Mouse (Mus musculus): ENCODE measurements around the gene Gm19935.

Gm19935 gene

GRCm38 (mm10) chr8:90817293-90817692, at the start of gene Gm19935:
Gene Gm19935 (minus strand): TSS chr8:90817393.
- no peak for DNase-seq

- DNase-seq, result no peak
Measured at GRCm38 (mm10) chr8:90862038-90862437, 44.8 kb upstream of the Gm19935 start.

GRCm38 (mm10) chr8:90861266-90861944, 44.2 kb upstream of the Gm19935 start:
- peak; percentile 54 for DNase-seq

GRCm38 (mm10) chr8:90858071-90858470, 40.9 kb upstream of the Gm19935 start:
- no peak for DNase-seq

GRCm38 (mm10) chr8:90856952-90857351, 39.8 kb upstream of the Gm19935 start:
- DNase-seq, result no peak

GRCm38 (mm10) chr8:90856171-90856570, 39.0 kb upstream of the Gm19935 start:
- DNase-seq, result no peak

GRCm38 (mm10) chr8:90854671-90855161, 37.5 kb upstream of the Gm19935 start:
- no peak for DNase-seq

GRCm38 (mm10) chr8:90853971-90854670, 36.9 kb upstream of the Gm19935 start:
- no peak for DNase-seq

- DNase-seq, result no peak
Measured at GRCm38 (mm10) chr8:90851544-90851943, 34.4 kb upstream of the Gm19935 start.

- DNase-seq, result peak; percentile 45
Measured at GRCm38 (mm10) chr8:90849462-90850050, 32.4 kb upstream of the Gm19935 start.

GRCm38 (mm10) chr8:90847980-90848379, 30.8 kb upstream of the Gm19935 start:
- no peak for DNase-seq

- DNase-seq, result no peak
Measured at GRCm38 (mm10) chr8:90844179-90844967, 27.2 kb upstream of the Gm19935 start.

- no peak for DNase-seq
Measured at GRCm38 (mm10) chr8:90843127-90843526, 25.9 kb upstream of the Gm19935 start.

- no peak for DNase-seq
Measured at GRCm38 (mm10) chr8:90841321-90841720, 24.1 kb upstream of the Gm19935 start.

GRCm38 (mm10) chr8:90839725-90840714, 22.8 kb upstream of the Gm19935 start:
- DNase-seq, result no peak

- DNase-seq, result no peak
Measured at GRCm38 (mm10) chr8:90837440-90837839, 20.2 kb upstream of the Gm19935 start.

GRCm38 (mm10) chr8:90834321-90834672, 17.1 kb upstream of the Gm19935 start:
- DNase-seq, result no peak

- no peak for DNase-seq
Measured at GRCm38 (mm10) chr8:90833628-90834320, 16.6 kb upstream of the Gm19935 start.

GRCm38 (mm10) chr8:90832576-90833289, 15.5 kb upstream of the Gm19935 start:
- no peak for DNase-seq

GRCm38 (mm10) chr8:90830980-90831379, 13.8 kb upstream of the Gm19935 start:
- DNase-seq, result no peak

- DNase-seq, result no peak
Measured at GRCm38 (mm10) chr8:90829825-90830224, 12.6 kb upstream of the Gm19935 start.

All from right cerebral cortex, postnatal 14 days (tissue).